Mouse (Mus musculus): ENCODE measurements around the gene Tcl1b4. TPM values are rescaled to one million over a fixed set of nuclear protein-coding genes. Genes with fewer than 3 reads are reported as not detected.
"Not testable (repeated sequence)": the region's sequence is repeated elsewhere in the genome, so short reads cannot be mapped to it uniquely, and the experiment has no call there.

Tcl1b4 gene
- polyA plus RNA-seq (2015; fragmentation: Nextera tagmentation; extraction: Ambion mirVana): not detected in 2 replicates

- H3K4me2 ChIP-seq; H3K9ac ChIP-seq; H3K9me3 ChIP-seq; H3K4me3 ChIP-seq; H3K27me3 ChIP-seq (replicated peaks); H3K27ac ChIP-seq; H3K36me3 ChIP-seq (replicated peaks); H3K4me1 ChIP-seq; ATAC-seq (replicated peaks): not testable (repeated sequence)
- WGBS: 93% methylated on average over 1 of the region's 1 CpGs
Measured at GRCm38 (mm10) chr12:105201657-105202056, at the start of gene Tcl1b4. TSS of gene Tcl1b4 (plus strand) at chr12:105201957.

GRCm38 (mm10) chr12:105155286-105155685, 46.5 kb upstream of the Tcl1b4 start:
- not testable (repeated sequence) for H3K27me3 ChIP-seq (replicated peaks); H3K9me3 ChIP-seq; H3K9ac ChIP-seq; H3K4me2 ChIP-seq; H3K4me1 ChIP-seq; H3K27ac ChIP-seq; ATAC-seq (replicated peaks); H3K4me3 ChIP-seq; H3K36me3 ChIP-seq (replicated peaks)
- 78% methylated on average over 4 of the region's 4 CpGs for WGBS

- Histone ChIP-seq H3K36me3 (replicated peaks) (no peaks in the 10 kb centered on the region), H3K9ac (no peak overlapping the region), H3K9me3 (no peaks in the 10 kb centered on the region), H3K4me1 (no peaks in the 10 kb centered on the region), H3K4me2 (no peak overlapping the region), H3K27me3 (replicated peaks) (no peaks in the 10 kb centered on the region), H3K27ac (no peak overlapping the region), H3K4me3 (no peak overlapping the region)
- ATAC-seq (replicated peaks): no peak
- 90% methylated on average over 6 of the region's 6 CpGs for WGBS
Measured at GRCm38 (mm10) chr12:105158842-105159241, 42.9 kb upstream of the Tcl1b4 start.

- H3K4me2 ChIP-seq: no peak within 1 kb of the TSS
- H3K9me3 ChIP-seq: no peaks in the 10 kb centered on the region
- H3K27me3 ChIP-seq (replicated peaks): no peaks in the 10 kb centered on the region
- H3K4me1 ChIP-seq: no peaks in the 10 kb centered on the region
- no peak within 1 kb of the TSS for H3K27ac ChIP-seq
- H3K9ac ChIP-seq: no peak within 1 kb of the TSS
- no peak for ATAC-seq (replicated peaks)
- WGBS: 83% methylated on average over 4 of the region's 4 CpGs
- no peaks in the 10 kb centered on the region for H3K36me3 ChIP-seq (replicated peaks)
- H3K4me3 ChIP-seq: no peak within 1 kb of the TSS
Measured at GRCm38 (mm10) chr12:105159390-105159789, 42.4 kb upstream of the Tcl1b4 start, which contains the start of gene Tcl1b1. TSS of gene Tcl1b1 (plus strand) at chr12:105159690.

GRCm38 (mm10) chr12:105166734-105167133, 35.0 kb upstream of the Tcl1b4 start:
- no peak overlapping the region for H3K9ac ChIP-seq
- ATAC-seq (replicated peaks): no peak

GRCm38 (mm10) chr12:105173366-105173765, 28.4 kb upstream of the Tcl1b4 start:
- whole genome bisulfite sequencing: 89% methylated on average over 2 of the region's 2 CpGs
- H3K27me3 ChIP-seq (replicated peaks): no peaks in the 10 kb centered on the region
- no peaks in the 10 kb centered on the region for H3K36me3 ChIP-seq (replicated peaks)
- no peak overlapping the region for H3K27ac ChIP-seq
- no peak overlapping the region for H3K4me3 ChIP-seq
- no peaks in the 10 kb centered on the region for H3K4me1 ChIP-seq
- H3K9ac ChIP-seq: no peak overlapping the region
- no peak overlapping the region for H3K4me2 ChIP-seq
- no peak for ATAC-seq (replicated peaks)
- H3K9me3 ChIP-seq: no peaks in the 10 kb centered on the region

More at GRCm38 (mm10) chr12:105166734-105167133, 35.0 kb upstream of the Tcl1b4 start:
- Histone ChIP-seq H3K9me3 (no peaks in the 10 kb centered on the region), H3K36me3 (replicated peaks) (no peaks in the 10 kb centered on the region), H3K4me1 (no peaks in the 10 kb centered on the region), H3K4me2 (no peak overlapping the region), H3K27me3 (replicated peaks) (no peaks in the 10 kb centered on the region), H3K4me3 (no peak overlapping the region), H3K27ac (no peak overlapping the region)
- 81% methylated on average over 3 of the region's 3 CpGs for WGBS

GRCm38 (mm10) chr12:105174318-105174717, 27.4 kb upstream of the Tcl1b4 start:
- H3K4me1 ChIP-seq; H3K4me2 ChIP-seq; H3K9me3 ChIP-seq; H3K27ac ChIP-seq; H3K27me3 ChIP-seq (replicated peaks); H3K36me3 ChIP-seq (replicated peaks); ATAC-seq (replicated peaks); H3K4me3 ChIP-seq; H3K9ac ChIP-seq: not testable (repeated sequence)
- WGBS: 34% methylated on average over 2 of the region's 2 CpGs

- H3K27ac ChIP-seq; H3K27me3 ChIP-seq (replicated peaks); H3K4me3 ChIP-seq; ATAC-seq (replicated peaks); H3K4me2 ChIP-seq; H3K9ac ChIP-seq; H3K36me3 ChIP-seq (replicated peaks); H3K4me1 ChIP-seq; H3K9me3 ChIP-seq: not testable (repeated sequence)
- 75% methylated on average over 3 of the region's 3 CpGs for WGBS
Measured at GRCm38 (mm10) chr12:105176044-105176443, 25.7 kb upstream of the Tcl1b4 start, which contains the start of gene Tcl1b5. TSS of gene Tcl1b5 (plus strand) at chr12:105176344.

GRCm38 (mm10) chr12:105181040-105181644, 20.6 kb upstream of the Tcl1b4 start:
- H3K4me2 ChIP-seq; H3K9ac ChIP-seq; ATAC-seq (replicated peaks); H3K27ac ChIP-seq; H3K27me3 ChIP-seq (replicated peaks); H3K4me3 ChIP-seq; H3K36me3 ChIP-seq (replicated peaks); H3K9me3 ChIP-seq; H3K4me1 ChIP-seq: not testable (repeated sequence)
- WGBS: 78% methylated on average over 4 of the region's 4 CpGs

GRCm38 (mm10) chr12:105188980-105189379, 12.8 kb upstream of the Tcl1b4 start:
- not testable (repeated sequence) for H3K4me3 ChIP-seq; H3K9me3 ChIP-seq; H3K27me3 ChIP-seq (replicated peaks); ATAC-seq (replicated peaks); H3K4me1 ChIP-seq; H3K27ac ChIP-seq; H3K36me3 ChIP-seq (replicated peaks); H3K9ac ChIP-seq; H3K4me2 ChIP-seq
- WGBS: 52% methylated on average over 2 of the region's 2 CpGs

- H3K27ac ChIP-seq; ATAC-seq (replicated peaks); H3K27me3 ChIP-seq (replicated peaks); H3K9me3 ChIP-seq; H3K4me2 ChIP-seq; H3K4me1 ChIP-seq; H3K4me3 ChIP-seq; H3K36me3 ChIP-seq (replicated peaks); H3K9ac ChIP-seq: not testable (repeated sequence)
- WGBS: 95% methylated on average over 6 of the region's 6 CpGs
Measured at GRCm38 (mm10) chr12:105190743-105191142, 11.0 kb upstream of the Tcl1b4 start, which contains the start of gene Tcl1b3. TSS of gene Tcl1b3 (plus strand) at chr12:105191043.

GRCm38 (mm10) chr12:105199684-105200497, 1.9 kb upstream of the Tcl1b4 start:
- WGBS: 15% methylated on average over 7 of the region's 7 CpGs
- ATAC-seq (replicated peaks); H3K9ac ChIP-seq; H3K4me2 ChIP-seq; H3K4me3 ChIP-seq; H3K36me3 ChIP-seq (replicated peaks); H3K4me1 ChIP-seq; H3K9me3 ChIP-seq; H3K27me3 ChIP-seq (replicated peaks): not testable (repeated sequence)
- peak overlapping the region; percentile 25; the same call in 1 of the 2 replicates for H3K27ac ChIP-seq

Data from midbrain, embryonic 15.5 days (tissue).